Mouse (Mus musculus): ENCODE measurements at regions not wholly inside any gene's neighbourhood (a gene's known extent, or its start where the extent isn't known, plus 50 kb on each side); places are given as distances from the start of the nearest gene placed in this dataset.

GRCm38 (mm10) chrX:144234457-144234856, 81.0 kb downstream of the A730046J19Rik start:
- no peak overlapping the region for H3K4me3 ChIP-seq
- H3K36me3 ChIP-seq (ENCODE audit: control insufficient read depth, insufficient read depth, low read length), result no peaks in the 10 kb centered on the region
- intact Hi-C loops (cut with DNase I), result no loop called here
- WGBS, result 53% methylated on average over 7 of the region's 7 CpGs
- TF ChIP-seq CTCF (IDR thresholded peaks at IDR 0.05) (no peak), POLR2A (IDR thresholded peaks at IDR 0.05; ENCODE audit: insufficient read depth, low read depth, low read length) (no peak), EP300 (IDR thresholded peaks at IDR 0.05; ENCODE audit: insufficient read depth, low read depth, low read length) (no peak)
- no peak overlapping the region for H3K27ac ChIP-seq
- H3K27me3 ChIP-seq (ENCODE audit: control insufficient read depth, insufficient read depth, low read length), result no peaks in the 10 kb centered on the region
- peak in 1 of 2 experiments; percentile 20 for DNase-seq
- H3K4me1 ChIP-seq (ENCODE audit: control insufficient read depth, insufficient read depth, low read length), result no peaks in the 10 kb centered on the region
- H3K9ac ChIP-seq (ENCODE audit: low read depth, low read length), result no peak overlapping the region
- H3K79me2 ChIP-seq (replicated peaks; ENCODE audit: control insufficient read depth, insufficient read depth, low read length), result no peaks in the 10 kb centered on the region

GRCm38 (mm10) chrX:144265934-144266333, 51.7 kb upstream of the Alg13 start:
- Histone ChIP-seq H3K4me1 (ENCODE audit: control insufficient read depth, insufficient read depth, low read length) (no peaks in the 10 kb centered on the region), H3K27me3 (ENCODE audit: control insufficient read depth, insufficient read depth, low read length) (no peaks in the 10 kb centered on the region), H3K79me2 (replicated peaks; ENCODE audit: control insufficient read depth, insufficient read depth, low read length) (no peaks in the 10 kb centered on the region), H3K9ac (ENCODE audit: low read depth, low read length) (no peak overlapping the region), H3K4me3 (no peak overlapping the region), H3K27ac (no peak overlapping the region), H3K36me3 (ENCODE audit: control insufficient read depth, insufficient read depth, low read length) (no peaks in the 10 kb centered on the region)
- TF ChIP-seq CTCF (IDR thresholded peaks at IDR 0.05) (no peak), EP300 (IDR thresholded peaks at IDR 0.05; ENCODE audit: insufficient read depth, low read depth, low read length) (no peak), POLR2A (IDR thresholded peaks at IDR 0.05; ENCODE audit: insufficient read depth, low read depth, low read length) (no peak)
- DNase-seq, result no peak
- intact Hi-C loops (cut with DNase I), result no loop called here
- 75% methylated on average over 2 of the region's 2 CpGs for WGBS

Measured in heart, adult 2 months (tissue).